Comparison of ENCODE assay signal across 33 mouse cellular contexts in the genomic region with DNA sequence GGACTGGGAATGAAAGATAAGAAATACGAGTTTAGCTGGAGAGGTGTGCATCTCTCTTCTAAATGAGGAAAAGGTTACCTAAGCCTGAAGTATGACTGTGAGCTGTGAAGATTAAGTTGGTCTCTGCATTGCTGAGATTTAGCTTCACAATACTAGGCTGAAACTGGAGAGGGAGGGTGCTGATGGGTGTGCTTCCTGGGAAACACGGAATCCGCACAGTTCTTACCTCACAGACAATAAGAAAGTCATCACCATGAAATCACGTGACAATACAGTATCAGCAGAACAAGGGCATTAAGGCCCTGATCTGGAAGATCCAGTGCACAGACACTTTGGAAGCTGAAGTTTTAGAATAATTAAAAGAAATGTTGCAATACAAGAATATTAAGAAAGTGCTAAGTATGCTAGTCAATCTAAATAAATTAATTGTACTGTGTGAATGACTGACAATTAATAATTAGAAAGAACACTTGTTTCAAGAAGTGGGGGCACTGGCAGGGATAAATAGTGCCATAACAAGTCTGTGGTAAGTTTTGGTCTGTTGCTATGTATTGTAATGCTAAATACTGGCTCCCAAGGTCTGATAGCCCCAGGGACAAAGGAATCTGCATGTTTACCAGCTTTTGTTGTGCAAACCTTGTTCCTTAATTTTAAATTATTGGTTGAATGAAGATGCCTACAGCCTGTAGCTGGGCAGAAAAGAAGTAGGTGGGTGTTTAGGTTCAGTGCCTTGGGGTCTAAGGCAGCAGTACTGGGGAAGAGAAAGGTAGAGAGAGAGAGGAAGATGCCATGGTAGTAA.
A peak's percentile ranks its signal among the peaks of the same experiment; 100 is the strongest.
DNase-seq lines count a peak whose midpoint lies in the region; ATAC-seq and TF ChIP-seq lines count a peak whose summit lies in the region.
"Had no signal": no experiment of that assay in that cellular context is flagged by ENCODE, and none has a peak within 500 bp of the region (broad histone marks: within the 10 kb centered on the region; RNA-seq: fewer than 3 reads in every experiment).

No protein-coding gene starts in this region.

- WGBS in midbrain, embryonic 12.5 days, result 35% methylated on average over 4 of the region's 4 CpGs
- 41% methylated on average over 4 of the region's 4 CpGs for WGBS in midbrain, embryonic 11.5 days
- WGBS in intestine, embryonic 16.5 days, result 75% methylated on average over 4 of the region's 4 CpGs

- no peak for TF ChIP-seq POLR2A in ES-Bruce4 (IDR thresholded peaks at IDR 0.05; ENCODE audit: insufficient read depth, low read length)

- no peak overlapping the region for H3K4me2 ChIP-seq in midbrain, embryonic 12.5 days (replicated peaks)
- no peak overlapping the region for H3K4me2 ChIP-seq in midbrain, embryonic 11.5 days
- no peak overlapping the region for H3K4me2 ChIP-seq in intestine, embryonic 16.5 days (ENCODE audit: low read depth, low read length)
- H3K4me2 ChIP-seq: embryonic facial prominence, embryonic 13.5 days; forebrain, embryonic 13.5 days; heart, embryonic 13.5 days; hindbrain, embryonic 14.5 days had no signal

- H3K9me3 ChIP-seq in midbrain, embryonic 12.5 days, result no peaks in the 10 kb centered on the region
- H3K9me3 ChIP-seq in midbrain, embryonic 11.5 days (ENCODE audit: control insufficient read depth, low read length), result no peaks in the 10 kb centered on the region
- H3K9me3 ChIP-seq in ES-Bruce4 (replicated peaks; ENCODE audit: control insufficient read depth, insufficient read depth, low read length, poor library complexity, severe bottlenecking), result peaks cover 9% of the 10 kb centered on the region
- no peaks in the 10 kb centered on the region for H3K9me3 ChIP-seq in ES-E14 (ENCODE audit: control insufficient read depth, insufficient read depth, low read depth, low read length)
- no peaks in the 10 kb centered on the region for H3K9me3 ChIP-seq in intestine, embryonic 16.5 days (ENCODE audit: control insufficient read depth, low read length)
- H3K9me3 ChIP-seq: embryonic facial prominence, embryonic 10.5 days; embryonic facial prominence, embryonic 13.5 days; forebrain, embryonic 13.5 days; G1E; heart, embryonic 10.5 days; heart, embryonic 13.5 days had no signal

- no peak overlapping the region for H3K27ac ChIP-seq in midbrain, embryonic 12.5 days (replicated peaks)
- H3K27ac ChIP-seq in midbrain, embryonic 11.5 days (ENCODE audit: low read depth, low read length), result no peak overlapping the region
- peak overlapping the region; percentile 72 for H3K27ac ChIP-seq in ES-Bruce4 (ENCODE audit: insufficient read depth, low read length)
- H3K27ac ChIP-seq in ES-E14 (ENCODE audit: insufficient read depth, low read depth, low read length, poor library complexity, severe bottlenecking), result no peak overlapping the region; the same call in 1 of the 2 replicates
- no peak overlapping the region for H3K27ac ChIP-seq in intestine, embryonic 16.5 days (ENCODE audit: low read length)
- H3K27ac ChIP-seq: embryonic facial prominence, embryonic 10.5 days; embryonic facial prominence, embryonic 13.5 days; forebrain, embryonic 13.5 days; heart, adult 2 months; heart, embryonic 10.5 days; heart, embryonic 13.5 days; hindbrain, embryonic 14.5 days; hindbrain, postnatal 0 days had no signal

- TF ChIP-seq CTCF in ES-Bruce4 (IDR thresholded peaks at IDR 0.05; ENCODE audit: low read depth, low read length), result no peak

- no peak overlapping the region for H3K4me3 ChIP-seq in midbrain, embryonic 12.5 days
- no peak overlapping the region for H3K4me3 ChIP-seq in midbrain, embryonic 11.5 days (ENCODE audit: low read depth, low read length)
- H3K4me3 ChIP-seq in ES-Bruce4 (ENCODE audit: low read depth, low read length), result no peak overlapping the region
- no peak overlapping the region for H3K4me3 ChIP-seq in ES-E14 (ENCODE audit: insufficient read depth in 1 of 2, low read depth in 1 of 2, low read length in 2 of 2, poor library complexity in 1 of 2, severe bottlenecking in 1 of 2)
- H3K4me3 ChIP-seq in intestine, embryonic 16.5 days (ENCODE audit: low read length), result no peak overlapping the region
- H3K4me3 ChIP-seq: embryonic facial prominence, embryonic 10.5 days; embryonic facial prominence, embryonic 13.5 days; erythroblast, embryonic 14.5 days; forebrain, embryonic 13.5 days; heart, adult 2 months; heart, embryonic 10.5 days; heart, embryonic 13.5 days had no signal

- TF ChIP-seq EP300 in ES-Bruce4 (IDR thresholded peaks at IDR 0.05; ENCODE audit: insufficient read depth, low read depth, low read length), result no peak

- no peak overlapping the region for H3K9ac ChIP-seq in midbrain, embryonic 12.5 days (replicated peaks)
- no peak overlapping the region for H3K9ac ChIP-seq in midbrain, embryonic 11.5 days (ENCODE audit: low read length)
- no peak overlapping the region for H3K9ac ChIP-seq in ES-Bruce4 (ENCODE audit: low read depth, poor library complexity, severe bottlenecking)
- H3K9ac ChIP-seq in ES-E14 (ENCODE audit: insufficient read depth, low read depth, low read length, poor library complexity, severe bottlenecking), result no peak overlapping the region
- no peak overlapping the region for H3K9ac ChIP-seq in intestine, embryonic 16.5 days (ENCODE audit: low read depth, low read length)
- H3K9ac ChIP-seq: embryonic facial prominence, embryonic 13.5 days; forebrain, embryonic 13.5 days; heart, embryonic 13.5 days; hindbrain, embryonic 14.5 days had no signal

- H3K36me3 ChIP-seq in midbrain, embryonic 12.5 days, result no peaks in the 10 kb centered on the region
- no peaks in the 10 kb centered on the region for H3K36me3 ChIP-seq in midbrain, embryonic 11.5 days (ENCODE audit: control insufficient read depth, insufficient read depth, low read length)
- no peaks in the 10 kb centered on the region for H3K36me3 ChIP-seq in ES-Bruce4 (ENCODE audit: control insufficient read depth, insufficient read depth, low read length, poor library complexity, severe bottlenecking)
- H3K36me3 ChIP-seq in ES-E14 (ENCODE audit: control insufficient read depth, insufficient read depth, low read length, poor library complexity, severe bottlenecking), result no peaks in the 10 kb centered on the region
- no peaks in the 10 kb centered on the region for H3K36me3 ChIP-seq in intestine, embryonic 16.5 days (ENCODE audit: control insufficient read depth, insufficient read depth, low read length)
- H3K36me3 ChIP-seq: embryonic facial prominence, embryonic 10.5 days; embryonic facial prominence, embryonic 13.5 days; G1E; heart, embryonic 10.5 days; heart, embryonic 13.5 days had no signal

- H3K27me3 ChIP-seq in midbrain, embryonic 12.5 days, result no peaks in the 10 kb centered on the region
- H3K27me3 ChIP-seq in midbrain, embryonic 11.5 days (ENCODE audit: control insufficient read depth, insufficient read depth, low read length), result no peaks in the 10 kb centered on the region
- no peaks in the 10 kb centered on the region for H3K27me3 ChIP-seq in ES-Bruce4 (ENCODE audit: control insufficient read depth, insufficient read depth, low read length, poor library complexity, severe bottlenecking)
- no peaks in the 10 kb centered on the region for H3K27me3 ChIP-seq in intestine, embryonic 16.5 days (replicated peaks; ENCODE audit: control insufficient read depth, insufficient read depth, low read length)
- H3K27me3 ChIP-seq: CH12.LX; embryonic facial prominence, embryonic 13.5 days; forebrain, embryonic 13.5 days; heart, embryonic 13.5 days; Patski had no signal

- H3K4me1 ChIP-seq in midbrain, embryonic 12.5 days, result peaks cover 3% of the 10 kb centered on the region; the same call in 1 of the 2 replicates
- H3K4me1 ChIP-seq in midbrain, embryonic 11.5 days (ENCODE audit: control insufficient read depth, insufficient read depth, low read length), result no peaks in the 10 kb centered on the region
- H3K4me1 ChIP-seq in ES-Bruce4 (ENCODE audit: control insufficient read depth, insufficient read depth, low read length), result no peaks in the 10 kb centered on the region
- H3K4me1 ChIP-seq in ES-E14 (ENCODE audit: control insufficient read depth in 2 of 2, insufficient read depth in 2 of 2, low read length in 2 of 2, poor library complexity in 1 of 2), result peaks cover 0 to 5% of the 10 kb centered on the region in 2 experiments; a peak in 1 of 4 replicates
- no peaks in the 10 kb centered on the region for H3K4me1 ChIP-seq in intestine, embryonic 16.5 days (ENCODE audit: control insufficient read depth, insufficient read depth, low read length)
- H3K4me1 ChIP-seq: embryonic facial prominence, embryonic 10.5 days; embryonic facial prominence, embryonic 13.5 days; forebrain, embryonic 13.5 days; heart, embryonic 10.5 days; heart, embryonic 13.5 days had no signal

- peak; percentile 38; the same call in 1 of the 2 replicates for ATAC-seq in midbrain, embryonic 12.5 days (ENCODE audit: low FRiP score, low read depth)
- no peak; the same call in 1 of the 2 replicates for ATAC-seq in midbrain, embryonic 11.5 days (ENCODE audit: low FRiP score)
- no peak for ATAC-seq in intestine, embryonic 16.5 days
- ATAC-seq: activated CD4-positive, CD25-positive, alpha-beta regulatory T cell, adult 4 months; forebrain, embryonic 13.5 days; forebrain, embryonic 16.5 days; hindbrain, postnatal 0 days; inflammation-experienced regulatory T-cells, adult 6 months; Patski had no signal

- DNase-seq in midbrain, embryonic 11.5 days (ENCODE audit: low spot score, missing footprints), result no peak
- peak; percentile 48 for DNase-seq in ES-E14 (ENCODE audit: low read depth, low spot score)
- DNase-seq in kidney, postnatal 36 days, result no peak
- DNase-seq: adrenal gland, adult 8-10 months; adrenal gland, postnatal 25 days; B cell, adult 2 months; cerebellum, adult 11-12 months; cerebellum, adult 8-10 months; cerebellum, postnatal 10 days; cerebellum, postnatal 36 days; embryo, embryonic 11 days; gastrocnemius, postnatal 10 days; gastrocnemius, postnatal 36 days; heart, adult 2 months; heart, postnatal 14 days; heart, postnatal 4 days had no signal

- in situ Hi-C loops in ES-E14 (cut with MboI; ENCODE audit: low sequenced_read_pairs in 2 of 2, unreplicated experiment in 2 of 2), result no loop called here

TF ChIP-seq in ES-E14, 5 proteins besides CTCF, POLR2A, EP300 and RAD21:
- TF ChIP-seq ZNF384 (IDR thresholded peaks at IDR 0.05; ENCODE audit: low read depth, low read length) (no peak), CHD2 (IDR thresholded peaks at IDR 0.05; ENCODE audit: low read depth, low read length) (no peak), HCFC1 (IDR thresholded peaks at IDR 0.05; ENCODE audit: borderline replicate concordance, insufficient read depth, low read length) (no peak), ZC3H11A (IDR thresholded peaks at IDR 0.05; ENCODE audit: borderline replicate concordance, low read depth, low read length) (no peak), MAFK (IDR thresholded peaks at IDR 0.05; ENCODE audit: insufficient read depth, low read depth, low read length) (no peak)
TF ChIP-seq in ES-E14: peak in this region for 0.
